Mouse (Mus musculus) kidney, adult 2 months (tissue): Measurements from ENCODE around the gene Arrb1.

Source experiments
- CTCF ChIP-seq: fragments of 200-500 bp; conservative IDR thresholded peaks from 2 replicates; pipeline ENCODE4 v1.5.1; 2011; ENCODE audit warnings: low read depth, mild to moderate bottlenecking, control low read depth, low read length, moderate library complexity, mixed read lengths; ENCODE audit not compliant: insufficient read depth, insufficient read length
- POLR2A ChIP-seq: fragments of 200-500 bp; IDR thresholded peaks from one replicate; pipeline ENCODE4 v1.6.1; 2011; ENCODE audit warnings: low read depth, low read length, control low read depth

DNA sequence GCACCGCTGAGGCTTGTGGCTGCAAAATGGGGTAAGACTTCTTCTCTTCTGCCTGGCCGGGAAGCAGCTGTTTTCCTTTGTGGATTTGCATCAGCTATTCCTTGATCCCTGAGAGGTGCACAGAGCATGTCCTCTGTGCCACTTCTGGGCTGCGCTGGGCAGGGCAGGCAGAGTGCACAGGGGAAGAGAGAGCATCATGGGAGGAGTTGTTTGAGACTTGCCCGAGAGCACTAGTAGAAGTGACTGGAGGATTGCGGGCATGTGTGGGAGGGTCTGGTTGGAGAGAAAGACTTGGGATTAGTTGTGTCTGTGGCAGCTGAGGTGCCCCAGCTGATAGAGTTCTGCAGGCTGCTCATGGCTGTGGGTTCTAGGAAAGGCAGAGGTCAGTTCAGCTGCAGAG, 35.4 kb downstream of the Arrb1 start:
- no peak for TF ChIP-seq CTCF
- TF ChIP-seq POLR2A = no peak
